Mouse (Mus musculus) left cerebral cortex, postnatal 14 days (tissue): Measurements from ENCODE around the gene Chst13. TPM values are rescaled to one million over a fixed set of nuclear protein-coding genes. Genes with fewer than 3 reads are reported as not detected.

Experiments used
- DNase-seq, 2 experiments: peaks; one replicate each; pipeline ENCODE4 v3.0.0; 2021 to 2022; ENCODE audit warnings: low spot score in 2 of 2, mixed read lengths in 1 of 2
- intact Hi-C: fragments of 180-260 bp; cut with DNase I; formaldehyde crosslinking; loops from one replicate; pipeline ENCODE4 v1.15.1; 2025
- long read RNA-seq, 2 experiments: library from polyadenylated mRNA; stranded (forward); transcript quantifications; one replicate each; pipeline ENCODE4 v2.0.0; 2021
- total RNA-seq, 2 experiments: library from RNA; stranded (reverse); gene quantifications; 2 replicates each; pipeline ENCODE4 v1.2.3; 2021

Chst13 gene
- total RNA-seq, result not detected
- long read RNA-seq, experiment 1, result 0 reads
- long read RNA-seq, experiment 2, result 0 reads

GRCm38 (mm10) chr6:90324991-90325390 is at the start of gene Chst13:
Chst13 (minus strand) TSS chr6:90325185.
- intact Hi-C loops, result loop anchor here (10.0 kb wide), 1 partner anchor 650 kb away; no protein-coding TSS in a partner anchor
- DNase-seq, result no peak

- intact Hi-C loops, result no loop called here
- DNase-seq, result no peak
Observed at GRCm38 (mm10) chr6:90374647-90375046, 49.7 kb upstream of the Chst13 start.

- intact Hi-C loops, result no loop called here
- DNase-seq, result peak; percentile 35 to 36
Observed at GRCm38 (mm10) chr6:90369725-90370553, 45.0 kb upstream of the Chst13 start.

GRCm38 (mm10) chr6:90368976-90369724 is 44.2 kb upstream of the Chst13 start, which contains the start of gene Zxdc:
Zxdc (plus strand) TSS chr6:90369492.
- peak; percentile 99 to 100 for DNase-seq
- intact Hi-C loops, result no loop called here

- intact Hi-C loops, result no loop called here
- DNase-seq, result no peak
Observed at GRCm38 (mm10) chr6:90363301-90363700, 38.3 kb upstream of the Chst13 start.

GRCm38 (mm10) chr6:90360922-90361614 is 36.1 kb upstream of the Chst13 start:
- DNase-seq, result no peak
- intact Hi-C loops, result no loop called here

- DNase-seq, result peak; percentile 39 to 43
- intact Hi-C loops, result no loop called here
Observed at GRCm38 (mm10) chr6:90360024-90360781, 35.2 kb upstream of the Chst13 start.

GRCm38 (mm10) chr6:90359445-90359844 is 34.5 kb upstream of the Chst13 start:
- intact Hi-C loops, result no loop called here
- DNase-seq, result no peak

GRCm38 (mm10) chr6:90358142-90358541 is 33.2 kb upstream of the Chst13 start:
- no peak for DNase-seq
- intact Hi-C loops, result no loop called here

- intact Hi-C loops, result no loop called here
Observed at GRCm38 (mm10) chr6:90350011-90350410, 25.0 kb upstream of the Chst13 start.

GRCm38 (mm10) chr6:90348500-90348899 is 23.5 kb upstream of the Chst13 start:
- intact Hi-C loops, result no loop called here
- DNase-seq, result no peak

More at GRCm38 (mm10) chr6:90350011-90350410, 25.0 kb upstream of the Chst13 start:
- DNase-seq, result no peak

- no peak for DNase-seq
- intact Hi-C loops, result no loop called here
Observed at GRCm38 (mm10) chr6:90347183-90347582, 22.2 kb upstream of the Chst13 start.

GRCm38 (mm10) chr6:90342343-90342742 is 17.4 kb upstream of the Chst13 start:
- intact Hi-C loops, result no loop called here
- no peak for DNase-seq

GRCm38 (mm10) chr6:90334244-90334643 is 9.3 kb upstream of the Chst13 start:
- no peak for DNase-seq
- intact Hi-C loops, result no loop called here

- intact Hi-C loops, result no loop called here
- DNase-seq, result no peak
Observed at GRCm38 (mm10) chr6:90332561-90333425, 7.8 kb upstream of the Chst13 start, which contains the start of gene Uroc1. Uroc1 (plus strand) TSS chr6:90333284.

GRCm38 (mm10) chr6:90329953-90330352 is 5.0 kb upstream of the Chst13 start:
- intact Hi-C loops, result loop anchor here (10.0 kb wide), 1 partner anchor 655 kb away; no protein-coding TSS in a partner anchor
- DNase-seq, result peak; percentile 54 to 57

GRCm38 (mm10) chr6:90327670-90328069 is 2.7 kb upstream of the Chst13 start:
- peak; percentile 49 to 59 for DNase-seq
- intact Hi-C loops, result loop anchor here (10.0 kb wide), 1 partner anchor 653 kb away; no protein-coding TSS in a partner anchor

- intact Hi-C loops, result loop anchor here (10.0 kb wide), 1 partner anchor 650 kb away; no protein-coding TSS in a partner anchor
- no peak for DNase-seq
Observed at GRCm38 (mm10) chr6:90324463-90324862, 522 bp downstream of the Chst13 start.
